Mouse (Mus musculus) monocyte, adult 2 months (primary cell): ENCODE data around the gene Gm4216.
"Not testable (repeated sequence)": the region's sequence is repeated elsewhere in the genome, so short reads cannot be mapped to it uniquely, and the experiment has no call there.

Source experiments
- DNase-seq, 2 experiments: peaks; one replicate each; pipeline ENCODE4 v3.0.0; 2022; ENCODE audit warnings: low spot score in 2 of 2, low read depth in 1 of 2

Gm4216 gene

GRCm38 (mm10) chr7:23019823-23020222, at the start of gene Gm4216:
Gene Gm4216, minus strand, starts transcription at chr7:23019923.
- not testable (repeated sequence) for DNase-seq

GRCm38 (mm10) chr7:23067356-23067755, 47.6 kb upstream of the Gm4216 start, which contains the start of gene Gm8720:
Gene Gm8720, minus strand, starts transcription at chr7:23067456.
- DNase-seq = not testable (repeated sequence)

DNA sequence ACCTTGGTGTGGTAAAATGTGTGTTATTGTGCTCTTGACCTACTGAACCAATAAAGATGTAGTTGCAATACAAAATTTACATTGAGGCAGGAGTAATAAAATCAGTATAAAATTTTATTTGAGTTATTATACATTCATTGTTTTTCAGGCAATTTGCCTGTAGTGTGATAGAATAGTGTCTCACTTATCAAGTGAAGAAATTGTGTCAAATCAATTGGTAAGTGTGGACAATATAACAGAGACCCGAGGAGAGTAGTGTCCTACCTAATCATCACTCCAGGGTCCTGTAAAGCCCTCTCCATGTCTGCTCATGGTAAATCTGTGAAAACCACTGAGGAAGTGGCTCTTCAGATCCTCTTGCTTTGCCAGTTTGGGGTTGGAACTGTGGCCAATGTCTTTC, 35.5 kb upstream of the Gm4216 start, which contains the start of gene Vmn1r163:
Gene Vmn1r163, plus strand, starts transcription at position 301 of the 400 bp plus-strand sequence.
- DNase-seq = not testable (repeated sequence)

- DNase-seq = not testable (repeated sequence)
Measured at GRCm38 (mm10) chr7:22984573-22984972, 35.1 kb downstream of the Gm4216 start, which contains the start of gene Gm4214. Gene Gm4214, minus strand, starts transcription at chr7:22984673.
